In the genomic region with DNA sequence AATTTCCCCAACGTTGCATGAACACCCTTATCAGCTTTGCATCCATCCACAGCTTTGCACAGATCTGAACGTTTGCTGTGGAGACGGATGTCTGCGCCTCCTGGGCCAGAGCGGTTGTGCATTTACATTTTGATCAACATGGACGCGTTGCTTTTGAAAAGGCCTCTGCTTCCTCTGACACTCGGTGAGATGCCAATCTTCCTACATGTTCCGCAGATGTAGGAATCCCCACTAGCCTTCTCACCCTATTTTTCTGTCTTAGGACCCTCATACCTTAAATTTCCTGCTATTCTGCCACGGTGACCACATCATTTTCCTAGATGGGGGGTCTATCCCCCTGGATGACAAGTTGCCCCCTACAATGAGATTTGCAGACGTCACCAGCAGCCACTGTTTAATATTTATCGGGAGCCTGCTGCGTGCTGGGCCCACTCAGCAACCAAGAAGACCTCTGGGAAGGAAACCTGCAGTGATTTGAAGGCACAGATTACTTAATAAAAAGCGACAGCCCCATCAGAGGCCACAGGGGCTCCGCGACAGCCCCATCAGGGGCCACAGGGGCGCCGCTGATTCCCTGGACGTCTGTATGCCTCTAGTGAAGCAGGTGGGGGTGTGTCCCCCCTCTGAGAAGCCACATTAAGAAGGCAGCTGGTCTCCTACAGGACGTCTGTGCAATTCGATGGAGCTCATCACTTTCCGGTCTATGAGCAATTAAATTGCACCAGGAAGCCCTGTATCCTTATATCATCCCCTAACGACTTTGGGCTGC, we compare ENCODE assay signal across 14 mouse cellular contexts. TPM values are rescaled to one million over a fixed set of nuclear protein-coding genes. Genes with fewer than 3 reads are reported as not detected.
DNase-seq lines count a peak whose midpoint lies in the region; ATAC-seq lines count a peak whose summit lies in the region.
"Had no signal": no experiment of that assay in that cellular context is flagged by ENCODE, and none has a peak within 500 bp of the region (broad histone marks: within the 10 kb centered on the region; RNA-seq: fewer than 3 reads in every experiment).

No protein-coding gene starts in this region.

- no peak overlapping the region for H3K9ac ChIP-seq in kidney, embryonic 15.5 days
- H3K9ac ChIP-seq in forebrain, embryonic 13.5 days = peak overlapping the region; percentile 45; the same call in 1 of the 2 replicates
- no peak overlapping the region for H3K9ac ChIP-seq in limb, embryonic 11.5 days (ENCODE audit: low read length)
- H3K9ac ChIP-seq in neural tube, embryonic 14.5 days (replicated peaks; ENCODE audit: low read depth, low read length) = no peak overlapping the region; the same call in 1 of the 2 replicates

- peaks cover 34% of the 10 kb centered on the region for H3K4me1 ChIP-seq in kidney, embryonic 15.5 days
- H3K4me1 ChIP-seq in forebrain, embryonic 13.5 days = peaks cover 53% of the 10 kb centered on the region
- H3K4me1 ChIP-seq in limb, embryonic 11.5 days (ENCODE audit: control insufficient read depth, insufficient read depth, low read length) = peaks cover 22% of the 10 kb centered on the region
- H3K4me1 ChIP-seq in neural tube, embryonic 14.5 days (ENCODE audit: control insufficient read depth, insufficient read depth, low read length) = peaks cover 24% of the 10 kb centered on the region

- no peak for ATAC-seq in kidney, embryonic 15.5 days (replicated peaks; ENCODE audit: low FRiP score)
- peak; percentile 12; the same call in 1 of the 2 replicates for ATAC-seq in forebrain, embryonic 13.5 days
- no peak for ATAC-seq in limb, embryonic 11.5 days (ENCODE audit: insufficient number of reproducible peaks, low FRiP score, low TSS enrichment, low read depth)
- ATAC-seq in neural tube, embryonic 14.5 days (ENCODE audit: low read depth) = peak; percentile 41
- ATAC-seq: CD4-positive, CD25-positive, alpha-beta regulatory T cell, adult 4 months had no signal

- H3K27ac ChIP-seq in kidney, embryonic 15.5 days = no peak overlapping the region
- H3K27ac ChIP-seq in forebrain, embryonic 13.5 days = peak overlapping the region; percentile 85
- no peak overlapping the region for H3K27ac ChIP-seq in limb, embryonic 11.5 days (replicated peaks; ENCODE audit: low read depth, low read length)
- H3K27ac ChIP-seq in neural tube, embryonic 14.5 days (ENCODE audit: low read depth, low read length) = peak overlapping the region; percentile 84; the same call in 1 of the 2 replicates
- H3K27ac ChIP-seq: heart, embryonic 10.5 days had no signal

- no peaks in the 10 kb centered on the region for H3K36me3 ChIP-seq in kidney, embryonic 15.5 days
- H3K36me3 ChIP-seq in forebrain, embryonic 13.5 days (ENCODE audit: poor library complexity, severe bottlenecking) = no peaks in the 10 kb centered on the region
- no peaks in the 10 kb centered on the region for H3K36me3 ChIP-seq in limb, embryonic 11.5 days (ENCODE audit: control insufficient read depth, insufficient read depth, low read length)
- no peaks in the 10 kb centered on the region for H3K36me3 ChIP-seq in neural tube, embryonic 14.5 days (ENCODE audit: control insufficient read depth, insufficient read depth, low read length)
- H3K36me3 ChIP-seq: heart, embryonic 10.5 days had no signal

- intact Hi-C loops in left cerebral cortex, postnatal 25 days (cut with DNase I) = no loop called here
- intact Hi-C loops in left cerebral cortex, postnatal 10 days (cut with DNase I) = no loop called here

- peak overlapping the region; percentile 22 for H3K4me2 ChIP-seq in kidney, embryonic 15.5 days
- H3K4me2 ChIP-seq in forebrain, embryonic 13.5 days = peak overlapping the region; percentile 47
- H3K4me2 ChIP-seq in limb, embryonic 11.5 days (ENCODE audit: low read depth, severe bottlenecking) = peak overlapping the region; percentile 29; the same call in 1 of the 2 replicates
- H3K4me2 ChIP-seq in neural tube, embryonic 14.5 days (ENCODE audit: low read depth, low read length) = peak overlapping the region; percentile 6

- no peak overlapping the region for H3K4me3 ChIP-seq in kidney, embryonic 15.5 days (replicated peaks)
- H3K4me3 ChIP-seq in forebrain, embryonic 13.5 days = peak overlapping the region; percentile 9; the same call in 1 of the 2 replicates
- no peak overlapping the region for H3K4me3 ChIP-seq in limb, embryonic 11.5 days (ENCODE audit: low read depth, low read length)
- no peak overlapping the region for H3K4me3 ChIP-seq in neural tube, embryonic 14.5 days (ENCODE audit: low read depth, low read length)
- H3K4me3 ChIP-seq: heart, embryonic 10.5 days had no signal

- H3K27me3 ChIP-seq in kidney, embryonic 15.5 days = peaks cover 11% of the 10 kb centered on the region
- no peaks in the 10 kb centered on the region for H3K27me3 ChIP-seq in forebrain, embryonic 13.5 days
- H3K27me3 ChIP-seq in limb, embryonic 11.5 days (ENCODE audit: control insufficient read depth, insufficient read depth, low read length) = no peaks in the 10 kb centered on the region
- H3K27me3 ChIP-seq in neural tube, embryonic 14.5 days (ENCODE audit: control insufficient read depth, insufficient read depth, low read length) = no peaks in the 10 kb centered on the region

- DNase-seq in kidney, adult 11 months = no peak
- no peak for DNase-seq in limb, embryonic 11.5 days (ENCODE audit: low spot score)
- no peak for DNase-seq in left cerebral cortex, postnatal 25 days (ENCODE audit: low spot score in 2 of 2)
- no peak for DNase-seq in left cerebral cortex, postnatal 10 days (ENCODE audit: extremely low spot score in 1 of 2, low spot score in 2 of 2)
- DNase-seq in frontal cortex, postnatal 25 days (ENCODE audit: low spot score in 2 of 2) = no peak
- DNase-seq: adrenal gland, postnatal 25 days; cerebellum, adult 8-10 months; lung, adult 18-20 months had no signal

- no peaks in the 10 kb centered on the region for H3K9me3 ChIP-seq in kidney, embryonic 15.5 days (replicated peaks)
- H3K9me3 ChIP-seq in forebrain, embryonic 13.5 days (replicated peaks) = no peaks in the 10 kb centered on the region
- H3K9me3 ChIP-seq in limb, embryonic 11.5 days (ENCODE audit: control insufficient read depth, low read length) = no peaks in the 10 kb centered on the region
- no peaks in the 10 kb centered on the region for H3K9me3 ChIP-seq in neural tube, embryonic 14.5 days (ENCODE audit: control insufficient read depth, low read length)
- H3K9me3 ChIP-seq: heart, embryonic 10.5 days had no signal

- 52% methylated on average over 23 of the region's 23 CpGs for WGBS in kidney, embryonic 15.5 days
- 28% methylated on average over 23 of the region's 23 CpGs for WGBS in forebrain, embryonic 13.5 days
- 59% methylated on average over 23 of the region's 23 CpGs for WGBS in limb, embryonic 11.5 days
- WGBS in neural tube, embryonic 14.5 days = 14% methylated on average over 23 of the region's 23 CpGs

RNA-seq across cellular contexts. Expression of gene Ccdc182, which starts 19.6 kb away (rescaled TPM):
- polyA plus RNA-seq in kidney, embryonic 15.5 days (2015; fragmentation: Nextera tagmentation; extraction: Ambion mirVana) = 3.1 and 3.7 TPM in 2 replicates
- polyA plus RNA-seq in forebrain, embryonic 13.5 days (2015; fragmentation: Nextera tagmentation; extraction: Ambion mirVana) = 0.32 and 0.39 TPM in 2 replicates
- polyA plus RNA-seq in limb, embryonic 11.5 days (2014; fragmentation: Nextera tagmentation; extraction: Ambion mirVana) = 0.12 and 0.52 TPM in 2 replicates
- polyA plus RNA-seq in neural tube, embryonic 14.5 days (2014; fragmentation: Nextera tagmentation; extraction: Ambion mirVana) = 0.23 and 0.52 TPM in 2 replicates
- total RNA-seq in left cerebral cortex, postnatal 25 days (2021) = not detected
- not detected for total RNA-seq in left cerebral cortex, postnatal 10 days (2021)
- total RNA-seq: adrenal gland, postnatal 25 days; left cerebral cortex, adult 18-20 months had no signal
- polyA plus RNA-seq: CD4-positive, CD25-positive, alpha-beta regulatory T cell, adult 4 months had no signal

Comparison
In these comparisons a context has a peak if more than half of its experiments do, and no peak if none do; other contexts are left out.
1. ATAC-seq: peak in forebrain, embryonic 13.5 days (single experiment) and neural tube, embryonic 14.5 days (single experiment); none in kidney, embryonic 15.5 days (single experiment) and limb, embryonic 11.5 days (single experiment).
2. H3K27ac ChIP-seq: peak in forebrain, embryonic 13.5 days (single experiment) and neural tube, embryonic 14.5 days (single experiment); none in kidney, embryonic 15.5 days (single experiment) and limb, embryonic 11.5 days (single experiment).
3. Peak in every context shown above with its lines, with median percentiles within 50 percentile points of each other: H3K4me2 ChIP-seq.